Mouse (Mus musculus) kidney, adult 11 months (tissue): ENCODE measurements around the gene Xrra1.
"Not testable (repeated sequence)": the region's sequence is repeated elsewhere in the genome, so short reads cannot be mapped to it uniquely, and the experiment has no call there.

ENCODE experiments used
- DNase-seq: peaks from one replicate; pipeline ENCODE4 v3.0.0; 2022

Xrra1 gene

DNA sequence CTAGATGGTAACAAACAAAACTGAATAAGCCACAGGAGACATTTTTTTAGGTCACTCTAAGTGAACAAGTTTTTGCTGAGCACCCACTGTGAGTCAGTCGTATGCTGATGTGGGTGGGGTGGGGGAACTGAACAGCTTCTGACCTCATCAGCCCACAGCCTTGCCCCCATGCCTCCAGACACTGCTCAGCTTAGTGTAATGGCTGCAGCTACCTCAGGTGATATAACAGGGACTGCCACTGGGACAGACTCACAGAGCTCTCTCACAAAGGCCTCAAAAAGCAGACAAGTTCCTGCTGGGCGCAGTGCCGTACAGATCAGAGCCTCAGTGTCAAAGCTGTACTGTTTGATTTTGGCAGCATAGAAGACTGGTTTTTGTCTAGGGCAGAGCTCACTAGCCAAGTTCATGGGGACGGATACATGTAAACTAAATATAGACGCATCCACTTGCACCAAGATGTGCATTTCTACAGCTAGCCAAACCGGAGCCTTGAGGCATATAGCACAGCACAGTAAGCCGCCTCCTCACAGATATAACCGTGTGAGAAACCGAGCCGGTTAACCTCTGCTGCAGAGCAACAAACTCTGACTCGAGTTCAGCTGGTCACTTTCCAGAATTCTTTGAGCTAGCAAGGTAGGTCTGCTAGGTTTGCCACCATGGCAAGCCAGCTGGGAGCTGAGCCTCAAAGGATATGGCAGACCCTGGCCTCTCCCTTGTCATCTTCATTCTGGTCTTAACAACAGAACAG is 44.2 kb downstream of the Xrra1 start:
- DNase-seq: no peak

- no peak for DNase-seq
These were observed 45.6 kb downstream of the Xrra1 start for GRCm38 (mm10) chr7:99904421-99905005.

DNA sequence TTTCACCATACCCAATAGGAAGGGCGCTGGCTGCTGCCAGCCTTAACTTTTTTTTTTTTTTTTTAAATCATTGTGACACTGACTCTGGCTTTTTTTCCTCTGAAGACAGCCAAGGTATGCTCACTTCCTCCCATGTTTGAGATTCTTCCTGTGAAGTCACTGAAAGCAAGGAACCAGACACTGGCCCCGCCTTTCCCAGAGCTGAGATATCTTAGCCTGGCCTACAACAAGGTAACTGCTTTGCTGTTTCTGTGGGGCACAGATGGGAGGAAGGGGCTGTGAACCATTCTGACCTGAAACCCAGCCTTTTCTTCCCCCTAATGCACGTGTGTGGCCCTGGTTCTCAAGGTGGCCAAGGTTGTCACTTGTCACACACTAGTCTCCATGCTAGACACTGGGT is 47.4 kb downstream of the Xrra1 start:
- no peak for DNase-seq

DNA sequence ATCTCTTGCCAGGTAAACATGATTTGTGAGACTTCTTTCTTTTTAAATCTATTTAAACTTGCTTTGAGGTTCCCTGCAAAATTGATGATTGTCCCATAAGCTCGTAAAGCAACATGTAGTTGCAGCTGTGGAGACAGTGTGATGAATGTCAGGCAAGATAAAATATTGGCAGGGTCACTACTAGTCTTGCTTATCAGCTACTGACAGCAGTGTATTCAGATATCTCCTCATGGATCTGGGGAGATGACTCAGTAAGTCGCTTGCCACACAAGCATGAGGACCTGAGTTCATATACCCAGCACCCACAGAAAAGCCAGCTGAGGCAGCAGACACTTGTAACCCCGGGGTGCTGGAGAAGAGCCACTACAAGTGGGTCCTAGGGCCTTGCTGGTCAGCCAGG is 48.5 kb downstream of the Xrra1 start:
- no peak for DNase-seq

- no peak for DNase-seq
These were observed 52.1 kb downstream of the Xrra1 start for GRCm38 (mm10) chr7:99911038-99911437.

DNA sequence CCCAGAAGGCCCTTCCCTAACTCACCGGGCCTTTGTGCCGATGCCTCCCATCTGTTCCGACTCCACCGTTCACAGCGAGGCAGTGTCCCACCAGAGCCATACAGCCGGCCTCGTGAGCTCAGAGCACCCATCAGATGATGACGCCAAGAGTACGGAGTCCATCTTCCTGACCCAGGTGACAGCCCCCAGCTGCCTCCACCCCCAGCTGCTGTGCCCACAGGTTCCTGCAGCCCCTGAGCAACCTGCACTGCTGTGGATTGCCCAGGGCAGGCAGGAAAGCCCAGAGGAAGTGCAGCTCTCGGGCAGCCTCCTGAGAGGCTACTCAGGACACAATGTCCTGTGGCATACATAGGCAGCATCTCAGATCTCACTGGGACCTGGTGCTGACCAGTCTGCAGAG is 55.4 kb downstream of the Xrra1 start:
- no peak for DNase-seq

- DNase-seq: no peak
These were observed 56.6 kb downstream of the Xrra1 start for GRCm38 (mm10) chr7:99915511-99915910.

- DNase-seq: peak; percentile 17
These were observed 57.9 kb downstream of the Xrra1 start for GRCm38 (mm10) chr7:99916741-99917319.

DNA sequence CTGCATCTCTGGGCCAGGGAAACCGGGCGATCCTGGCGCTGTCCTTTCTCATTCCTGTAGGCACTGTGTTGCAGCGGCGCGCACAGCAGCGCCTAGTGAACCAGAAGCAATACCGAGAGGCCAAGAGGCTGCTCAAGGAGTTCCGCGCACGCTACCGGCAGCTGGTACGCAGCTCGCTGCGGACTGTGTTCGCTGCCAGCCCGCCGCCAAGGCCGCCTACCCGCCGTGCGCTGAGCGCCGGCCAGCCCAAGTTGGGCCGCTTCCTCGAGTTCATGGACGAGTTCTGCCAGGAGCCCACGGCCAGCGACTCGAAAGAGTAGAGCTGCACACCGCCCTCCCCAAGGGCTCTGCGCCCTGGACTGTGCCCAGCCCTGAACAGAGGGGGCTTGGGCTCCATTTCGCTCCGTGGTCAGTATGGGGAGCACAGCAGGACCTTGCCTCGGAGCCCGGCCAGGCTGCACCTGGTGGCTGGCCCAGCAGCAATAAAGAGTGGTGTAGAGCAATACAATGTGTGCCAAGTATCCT is 58.5 kb downstream of the Xrra1 start:
- peak; percentile 9 for DNase-seq

DNA sequence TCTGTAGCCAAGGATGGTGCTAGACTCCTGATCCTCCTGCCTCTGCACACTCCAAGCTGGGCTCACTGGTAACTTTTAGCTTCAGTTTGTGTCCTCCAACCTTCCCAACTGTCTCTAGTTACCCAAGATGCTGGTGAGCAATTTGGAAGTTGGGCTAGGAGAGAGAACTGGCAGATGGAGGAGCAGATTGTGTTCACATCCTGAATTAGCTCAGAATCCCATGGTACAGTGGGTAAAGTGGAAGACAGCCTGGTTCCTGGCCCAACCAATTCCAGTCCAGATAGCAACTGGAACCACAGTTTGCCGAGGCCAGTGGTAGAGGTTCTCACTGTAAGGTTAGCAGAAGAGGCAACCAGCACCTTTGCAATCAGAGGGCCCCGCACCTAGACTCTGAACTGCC is 60.2 kb downstream of the Xrra1 start:
- no peak for DNase-seq

DNA sequence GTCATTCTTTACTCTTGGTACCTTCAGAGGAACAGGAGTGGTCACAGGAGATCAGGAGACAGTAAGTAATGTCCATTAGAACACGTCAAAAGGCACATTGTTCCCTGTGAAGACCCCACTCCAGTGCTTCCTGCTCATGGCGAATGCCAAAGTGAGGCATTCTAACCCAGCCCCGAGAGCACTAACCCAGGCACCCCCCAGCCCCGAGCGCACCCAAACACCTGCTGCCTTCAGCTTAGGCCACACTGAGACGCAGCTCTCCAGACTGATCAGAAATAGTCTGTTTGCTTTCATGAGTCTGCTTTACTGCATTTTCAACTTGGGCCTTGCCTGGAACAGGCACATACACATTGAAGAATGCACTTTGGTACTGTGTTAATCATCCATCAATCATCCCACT is 61.1 kb downstream of the Xrra1 start:
- DNase-seq: no peak

- no peak for DNase-seq
These were observed 61.5 kb downstream of the Xrra1 start for GRCm38 (mm10) chr7:99920416-99920815.

GRCm38 (mm10) chr7:99926916-99927714 is 68.2 kb downstream of the Xrra1 start:
- peak; percentile 55 for DNase-seq

DNA sequence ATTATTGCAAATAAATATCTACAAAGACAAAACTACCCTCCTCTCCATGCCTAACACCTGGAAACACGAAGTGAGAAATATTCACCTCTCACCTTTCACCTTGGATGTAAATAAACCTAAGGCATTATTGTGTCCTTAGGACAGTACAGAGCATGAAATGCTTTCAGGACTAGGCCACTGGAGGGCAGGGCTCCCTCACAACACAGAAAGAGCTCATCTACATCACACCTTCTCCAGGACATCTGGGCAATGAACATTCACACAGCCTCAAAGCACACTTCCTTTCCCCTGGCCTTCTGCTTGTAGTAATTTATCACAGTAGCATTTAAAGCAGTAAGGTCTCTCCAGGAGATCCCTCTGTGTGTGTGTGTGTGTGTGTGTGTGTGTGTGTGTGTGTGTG is 76.8 kb downstream of the Xrra1 start:
- DNase-seq: no peak

DNA sequence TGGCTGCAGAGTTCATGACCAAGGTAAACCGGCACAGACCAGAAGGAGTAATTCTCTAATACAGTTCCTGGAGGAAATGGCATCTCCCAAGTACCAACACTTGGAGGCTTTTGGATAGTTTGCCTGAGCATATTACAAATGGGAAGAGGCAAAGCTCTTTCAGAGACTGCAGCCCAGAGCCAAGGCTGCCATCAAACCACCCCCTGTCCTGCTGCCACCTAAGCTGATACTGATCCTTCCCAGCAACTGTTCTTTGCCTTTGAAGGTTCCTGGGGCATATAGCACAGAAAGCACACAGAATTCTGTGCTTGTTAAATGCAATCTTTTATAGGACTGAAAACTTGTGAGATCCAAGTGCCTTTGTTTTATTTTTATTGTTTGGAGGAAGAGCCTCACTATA is 81.8 kb downstream of the Xrra1 start:
- no peak for DNase-seq

- DNase-seq: no peak
These were observed 85.6 kb downstream of the Xrra1 start for GRCm38 (mm10) chr7:99944520-99944919.

- not testable (repeated sequence) for DNase-seq
These were observed 86.1 kb downstream of the Xrra1 start for GRCm38 (mm10) chr7:99945012-99945411.

GRCm38 (mm10) chr7:99945939-99946338 is 87.0 kb downstream of the Xrra1 start:
- DNase-seq: no peak

DNA sequence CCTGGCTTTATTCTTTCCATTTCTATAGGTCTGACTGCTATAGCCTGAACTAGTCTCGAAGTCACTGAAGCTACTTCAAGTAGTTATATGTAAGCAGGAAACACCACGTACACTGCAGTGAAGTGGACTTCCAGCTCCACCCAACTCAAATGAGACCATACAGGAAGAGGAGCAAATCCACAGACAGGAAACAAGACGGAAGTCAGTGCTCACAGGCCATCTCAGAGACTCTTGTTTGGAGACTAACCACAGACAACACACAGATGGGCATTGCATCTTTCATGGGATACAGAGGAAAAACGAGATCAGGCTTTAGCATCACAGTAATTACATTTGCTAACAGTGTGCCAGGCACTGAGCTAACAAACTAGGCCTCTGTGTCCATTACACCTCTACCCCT is 87.4 kb downstream of the Xrra1 start:
- DNase-seq: no peak

DNA sequence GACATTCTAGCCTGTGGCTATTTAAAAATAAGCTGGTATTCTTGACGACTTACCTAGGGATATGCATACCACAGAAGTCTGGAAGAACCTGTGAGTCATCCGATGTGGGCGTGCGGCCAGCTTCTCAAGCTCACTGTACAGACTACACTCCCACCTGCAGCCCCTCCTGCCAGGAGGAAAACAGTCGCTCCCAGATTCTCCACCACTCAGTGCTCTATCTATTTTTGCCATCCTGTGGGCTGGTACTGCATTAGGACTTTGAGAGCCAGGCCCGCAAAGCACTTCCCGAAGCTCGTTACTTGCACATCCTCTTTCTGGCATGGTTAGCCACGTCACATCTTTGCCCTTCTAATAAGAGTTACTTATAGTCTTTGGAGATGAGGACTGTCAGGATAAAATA is 88.4 kb downstream of the Xrra1 start:
- DNase-seq: no peak

DNA sequence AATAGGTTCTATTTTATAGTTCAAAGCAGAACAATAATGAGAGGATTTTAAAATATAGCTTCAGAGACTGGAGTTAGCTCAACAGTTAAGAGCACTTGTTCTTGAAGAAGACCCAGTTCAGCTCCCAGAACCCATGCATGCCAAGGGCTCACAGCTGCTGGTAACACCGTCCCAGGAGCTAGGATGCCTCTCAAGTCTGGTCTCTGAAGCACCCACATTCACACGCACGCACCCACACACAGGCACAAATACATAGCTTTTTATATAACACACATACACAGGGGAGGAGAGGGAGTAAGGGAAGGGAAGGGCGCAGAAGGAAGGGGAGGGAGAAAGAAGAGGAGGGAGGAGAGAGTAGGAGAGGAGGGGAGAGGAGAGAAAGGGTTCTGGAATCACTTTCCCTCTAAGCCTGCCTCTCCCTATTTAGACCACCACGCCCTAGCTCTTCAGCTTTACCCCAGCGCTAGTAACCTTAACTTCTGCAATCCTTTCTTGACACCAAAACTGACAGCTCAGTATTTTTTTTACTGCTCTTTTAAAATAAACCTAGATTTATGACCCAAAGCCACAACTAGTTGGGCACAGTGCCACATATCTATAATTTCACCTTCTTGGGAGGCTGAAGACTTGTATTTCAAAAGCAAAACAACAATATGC is 94.7 kb downstream of the Xrra1 start:
- no peak for DNase-seq

DNA sequence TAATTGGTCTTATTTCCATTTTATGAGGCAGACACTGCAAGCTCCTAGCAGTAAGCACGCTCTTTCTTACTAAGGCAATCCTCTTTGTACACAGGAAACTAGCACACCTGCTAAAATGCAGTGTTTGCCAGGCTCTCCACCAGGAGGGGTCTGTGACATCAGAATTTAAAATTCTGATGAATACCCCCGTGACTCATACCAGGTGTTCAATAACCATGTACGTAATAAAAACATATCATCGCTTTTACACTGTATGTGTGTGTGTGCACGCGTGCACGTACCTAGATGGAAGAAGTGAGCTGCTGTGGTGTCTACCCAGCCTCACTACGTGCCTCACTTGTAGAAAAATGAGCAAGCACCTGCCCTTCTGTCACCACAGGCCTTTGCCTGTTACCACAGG is 95.3 kb downstream of the Xrra1 start:
- DNase-seq: no peak

- DNase-seq: no peak
These were observed 97.2 kb downstream of the Xrra1 start for GRCm38 (mm10) chr7:99956095-99956494.
